Mouse (Mus musculus): Measurements from ENCODE around the gene Tango6.

- no peak for TF ChIP-seq CTCF (IDR thresholded peaks at IDR 0.05; ENCODE audit: extremely low read depth, insufficient read depth, insufficient read length, insufficient replicate concordance)
- TF ChIP-seq POLR2A (IDR thresholded peaks at IDR 0.05; ENCODE audit: low read depth, low read length) = no peak
Measured at GRCm38 (mm10) chr8:106816431-106817170, 133.7 kb downstream of the Tango6 start.
